Mouse (Mus musculus): ENCODE measurements around the gene Chrne.

Chrne gene

DNA sequence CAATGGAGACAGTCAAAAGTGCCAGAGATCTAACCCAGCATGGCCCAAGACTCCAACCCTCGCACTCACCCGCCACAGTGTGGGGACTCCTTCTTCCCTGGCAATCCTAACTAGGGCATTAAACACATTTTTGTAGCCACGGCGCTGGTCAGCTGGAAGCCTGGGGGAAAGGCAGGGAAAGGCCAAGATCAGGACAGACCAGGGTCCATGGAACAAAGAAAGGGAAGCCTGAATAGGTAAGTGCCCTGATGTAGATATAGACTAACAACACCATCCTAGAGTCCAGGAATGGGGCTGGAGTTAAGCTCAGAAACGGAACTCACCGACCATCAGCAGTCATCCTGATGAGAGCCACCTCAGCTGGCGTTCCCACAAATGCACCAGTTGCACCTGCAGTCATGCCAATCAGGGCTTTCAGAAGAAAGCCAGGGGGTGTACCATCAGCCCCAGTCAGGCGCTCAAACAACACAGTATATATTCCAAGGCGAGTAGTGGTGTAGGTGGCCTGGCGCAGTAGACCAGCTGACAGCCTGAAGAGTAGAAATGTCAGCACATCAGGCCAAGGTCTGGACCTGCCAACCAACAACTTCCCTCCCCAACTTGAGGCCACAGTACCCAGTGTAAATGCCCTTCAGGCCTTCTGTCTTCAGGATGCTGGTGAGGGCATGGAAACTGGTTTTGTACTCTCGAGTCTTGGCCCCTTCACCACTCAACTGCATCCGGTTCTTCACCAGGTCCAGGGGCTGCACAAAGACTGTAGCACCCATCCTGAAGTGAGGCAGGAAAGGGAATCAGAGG is 26.6 kb upstream of the Chrne start:
- DNase-seq (ENCODE audit: low read depth, low spot score) = no peak
- H3K27me3 ChIP-seq (ENCODE audit: control insufficient read depth, insufficient read depth, low read length, poor library complexity, severe bottlenecking) = no peaks in the 10 kb centered on the region
- H3K36me3 ChIP-seq (ENCODE audit: control insufficient read depth, insufficient read depth, low read length, poor library complexity, severe bottlenecking) = peaks cover 6% of the 10 kb centered on the region; the same call in 1 of the 2 replicates

DNA sequence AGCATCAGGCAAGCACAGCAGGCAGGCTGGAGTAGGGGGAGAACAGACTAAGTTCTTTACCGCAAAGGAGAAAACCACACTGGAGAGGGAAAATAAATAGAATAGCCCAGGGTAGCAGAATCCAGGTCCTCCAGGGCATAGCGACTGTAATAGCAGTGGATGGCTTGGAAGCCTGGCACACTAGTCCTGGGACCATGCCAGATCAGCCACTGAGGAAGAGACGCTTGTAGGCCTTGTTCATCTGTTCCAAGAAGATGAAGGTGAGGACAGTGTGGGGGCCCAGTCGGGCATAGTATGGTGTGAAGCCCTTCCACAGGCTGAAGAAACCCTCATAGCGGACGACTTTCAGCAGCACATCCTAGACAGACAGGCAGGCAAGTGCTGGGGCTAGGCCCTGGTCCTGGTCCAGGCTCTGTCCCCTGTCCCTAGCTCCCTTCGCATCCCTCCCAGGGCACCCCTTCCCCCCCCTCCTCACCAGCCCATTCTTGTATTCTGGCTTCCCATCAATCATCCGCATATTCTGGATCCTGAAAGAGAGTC is 25.6 kb upstream of the Chrne start:
- Histone ChIP-seq H3K27me3 (ENCODE audit: control insufficient read depth, insufficient read depth, low read length, poor library complexity, severe bottlenecking) (no peaks in the 10 kb centered on the region), H3K36me3 (ENCODE audit: control insufficient read depth, insufficient read depth, low read length, poor library complexity, severe bottlenecking) (peaks cover 6% of the 10 kb centered on the region; the same call in 1 of the 2 replicates)
- no peak for DNase-seq (ENCODE audit: low read depth, low spot score)

DNA sequence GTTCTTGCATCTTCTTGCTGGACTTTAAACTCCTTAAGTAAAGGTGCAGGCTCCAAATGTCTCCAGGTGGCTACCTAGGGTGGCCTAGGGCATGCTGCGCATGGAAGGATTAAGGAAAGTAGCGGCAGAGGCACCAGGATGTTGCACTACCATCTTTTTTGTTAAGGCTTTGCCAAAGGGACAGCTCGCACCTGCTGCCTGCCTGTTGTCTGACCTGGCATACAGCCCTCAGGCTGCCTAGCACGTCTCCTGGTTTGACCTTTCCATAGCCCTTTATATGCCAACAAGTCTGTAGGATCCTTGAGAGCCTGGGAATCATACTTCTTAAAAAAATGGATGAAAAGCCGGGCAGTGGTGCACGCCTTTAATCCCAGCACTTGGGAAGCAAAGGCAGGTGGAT is 24.0 kb upstream of the Chrne start:
- DNase-seq (ENCODE audit: low read depth, low spot score) = no peak
- H3K36me3 ChIP-seq (ENCODE audit: control insufficient read depth, insufficient read depth, low read length, poor library complexity, severe bottlenecking) = peaks cover 6% of the 10 kb centered on the region; the same call in 1 of the 2 replicates
- H3K27me3 ChIP-seq (ENCODE audit: control insufficient read depth, insufficient read depth, low read length, poor library complexity, severe bottlenecking) = no peaks in the 10 kb centered on the region

DNA sequence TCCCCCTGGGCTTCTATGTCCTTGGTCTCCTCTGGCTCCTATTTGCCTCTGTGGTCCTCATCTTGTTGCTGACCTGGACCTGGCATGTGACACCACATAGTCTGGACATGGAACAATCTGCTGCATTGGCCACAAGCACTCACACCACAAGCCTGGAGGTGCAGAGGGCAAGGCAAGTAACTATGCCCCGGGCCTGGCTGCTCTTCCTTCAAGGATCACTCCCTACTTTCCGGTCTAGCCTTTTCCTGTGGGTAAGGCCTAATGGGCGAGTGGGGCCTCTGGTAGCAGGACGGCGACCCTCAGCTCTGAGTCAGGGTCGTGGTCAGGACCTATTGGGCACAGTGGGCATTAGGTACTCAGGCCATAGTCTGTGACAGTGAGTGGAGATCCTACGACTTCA is 22.2 kb upstream of the Chrne start:
- DNase-seq (ENCODE audit: low read depth, low spot score) = no peak
- H3K36me3 ChIP-seq (ENCODE audit: control insufficient read depth, insufficient read depth, low read length, poor library complexity, severe bottlenecking) = peaks cover 6% of the 10 kb centered on the region; the same call in 1 of the 2 replicates

DNA sequence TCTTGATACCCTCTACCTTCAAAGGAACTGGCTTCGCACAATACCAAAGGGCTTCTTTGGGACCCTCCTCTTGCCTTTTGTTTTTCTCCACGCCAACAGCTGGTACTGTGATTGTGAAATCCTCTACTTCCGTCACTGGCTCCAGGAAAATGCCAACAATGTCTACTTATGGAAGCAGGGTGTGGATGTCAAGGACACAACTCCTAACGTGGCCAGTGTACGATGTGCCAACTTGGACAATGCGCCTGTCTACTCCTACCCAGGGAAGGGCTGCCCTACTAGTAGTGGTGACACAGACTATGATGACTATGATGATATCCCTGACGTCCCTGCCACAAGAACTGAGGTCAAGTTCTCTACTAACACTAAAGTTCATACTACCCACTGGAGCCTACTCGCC is 21.0 kb upstream of the Chrne start:
- peaks cover 6% of the 10 kb centered on the region; the same call in 1 of the 2 replicates for H3K36me3 ChIP-seq (ENCODE audit: control insufficient read depth, insufficient read depth, low read length, poor library complexity, severe bottlenecking)
- no peak for DNase-seq (ENCODE audit: low read depth, low spot score)
- no peaks in the 10 kb centered on the region for H3K27me3 ChIP-seq (ENCODE audit: control insufficient read depth, insufficient read depth, low read length, poor library complexity, severe bottlenecking)

More for the DNA sequence above, 22.2 kb upstream of the Chrne start:
- no peaks in the 10 kb centered on the region for H3K27me3 ChIP-seq (ENCODE audit: control insufficient read depth, insufficient read depth, low read length, poor library complexity, severe bottlenecking)

DNA sequence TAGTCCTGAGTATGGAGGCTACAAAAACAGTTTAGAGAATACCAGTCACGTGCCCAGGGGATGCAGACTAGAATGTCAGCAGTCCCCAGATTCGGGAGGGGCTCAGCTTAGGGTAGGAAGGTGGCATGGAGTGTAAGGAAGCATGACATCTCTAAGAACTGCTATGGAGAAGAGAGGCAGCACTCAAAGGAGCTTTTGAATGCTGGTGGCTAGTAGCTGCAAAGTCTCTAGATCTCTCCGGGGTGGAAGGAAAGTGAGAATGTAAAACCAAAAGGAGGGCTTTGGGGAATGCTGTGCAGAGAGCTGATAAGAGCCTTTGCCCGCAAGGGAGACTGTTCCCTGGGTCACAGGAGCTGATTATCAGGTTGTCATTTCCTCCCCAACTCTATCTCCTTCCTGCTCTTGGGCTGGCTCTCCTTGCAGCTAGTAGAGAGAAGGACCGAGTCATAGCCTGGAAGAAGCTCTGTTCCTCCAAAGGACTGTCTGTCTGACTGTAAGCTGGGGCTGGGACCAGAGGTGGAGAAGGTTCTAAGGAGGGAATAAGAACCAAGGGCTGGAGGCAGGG is 19.8 kb upstream of the Chrne start, which contains the start of gene Gp1ba:
TSS of gene Gp1ba (plus strand) at position 409 of the 565 bp plus-strand sequence.
- no peak for DNase-seq (ENCODE audit: low read depth, low spot score)
- Histone ChIP-seq H3K27me3 (ENCODE audit: control insufficient read depth, insufficient read depth, low read length, poor library complexity, severe bottlenecking) (no peaks in the 10 kb centered on the region), H3K36me3 (ENCODE audit: control insufficient read depth, insufficient read depth, low read length, poor library complexity, severe bottlenecking) (0 out of 2 replicates have a peak, but pooled peaks cover 2% of the 10 kb centered on the region)

DNA sequence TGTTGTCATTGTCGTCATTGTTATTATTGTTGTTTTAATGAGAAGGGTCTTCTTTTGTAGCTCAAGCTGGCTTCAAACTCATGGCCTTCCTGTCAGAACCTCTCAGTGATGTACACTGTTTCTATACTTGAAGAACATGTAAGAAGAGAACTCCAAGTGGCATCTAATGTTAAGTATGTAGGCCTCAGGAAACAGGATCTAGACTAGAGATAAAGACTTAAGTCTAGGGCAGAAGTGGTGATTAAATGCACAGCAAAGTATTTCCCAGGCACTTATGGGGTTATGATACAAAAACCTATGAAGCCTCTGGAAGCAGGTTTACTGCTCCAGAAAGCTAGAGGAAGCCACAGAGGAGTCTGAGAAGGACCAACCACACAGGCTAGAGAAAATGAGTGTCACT is 19.3 kb upstream of the Chrne start:
- no peaks in the 10 kb centered on the region for H3K27me3 ChIP-seq (ENCODE audit: control insufficient read depth, insufficient read depth, low read length, poor library complexity, severe bottlenecking)
- H3K36me3 ChIP-seq (ENCODE audit: control insufficient read depth, insufficient read depth, low read length, poor library complexity, severe bottlenecking) = 0 out of 2 replicates have a peak, but pooled peaks cover 2% of the 10 kb centered on the region
- DNase-seq (ENCODE audit: low read depth, low spot score) = no peak

DNA sequence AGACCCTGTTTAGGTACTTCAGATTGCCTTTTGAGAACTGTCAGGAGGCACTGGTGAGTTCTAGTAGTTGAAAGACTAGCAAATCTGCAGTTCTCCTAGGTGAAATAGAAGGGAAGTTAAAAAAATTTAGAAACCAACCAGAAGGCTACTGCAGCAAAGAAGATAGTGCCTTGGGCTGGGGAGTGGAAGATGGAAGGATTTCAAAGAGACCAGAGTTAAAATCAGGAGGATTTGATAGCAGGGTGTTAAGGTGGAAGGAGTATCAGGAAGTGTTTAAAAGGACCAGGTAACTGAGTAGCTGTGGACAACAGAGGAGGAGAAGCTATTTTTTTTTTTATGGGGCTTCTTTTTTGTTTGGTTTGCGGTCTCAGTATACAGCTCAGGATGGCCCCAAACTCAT is 18.7 kb upstream of the Chrne start:
- no peaks in the 10 kb centered on the region for H3K36me3 ChIP-seq (ENCODE audit: control insufficient read depth, insufficient read depth, low read length, poor library complexity, severe bottlenecking)
- H3K27me3 ChIP-seq (ENCODE audit: control insufficient read depth, insufficient read depth, low read length, poor library complexity, severe bottlenecking) = no peaks in the 10 kb centered on the region
- DNase-seq (ENCODE audit: low read depth, low spot score) = no peak

DNA sequence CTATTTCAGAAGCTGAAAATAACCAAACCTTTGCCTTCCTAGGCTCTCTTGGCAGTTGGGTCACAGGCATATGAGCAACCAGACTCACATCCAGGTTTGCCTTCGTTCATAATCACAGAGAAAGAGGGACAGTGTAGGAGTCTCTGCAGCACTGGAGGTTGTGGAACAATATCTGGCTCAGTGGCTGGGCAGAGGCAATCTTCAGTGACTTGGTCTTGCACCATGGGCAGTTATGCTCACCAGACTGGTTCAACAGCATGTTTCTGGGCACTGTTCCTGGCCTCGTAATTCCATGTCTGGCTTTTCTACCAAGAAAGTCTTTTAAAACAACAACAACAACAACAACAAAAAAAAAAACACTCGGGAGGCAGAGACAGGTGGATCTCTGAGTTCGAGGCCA is 16.6 kb upstream of the Chrne start:
- Histone ChIP-seq H3K36me3 (ENCODE audit: control insufficient read depth, insufficient read depth, low read length, poor library complexity, severe bottlenecking) (no peaks in the 10 kb centered on the region), H3K27me3 (ENCODE audit: control insufficient read depth, insufficient read depth, low read length, poor library complexity, severe bottlenecking) (no peaks in the 10 kb centered on the region)
- no peak for DNase-seq (ENCODE audit: low read depth, low spot score)

DNA sequence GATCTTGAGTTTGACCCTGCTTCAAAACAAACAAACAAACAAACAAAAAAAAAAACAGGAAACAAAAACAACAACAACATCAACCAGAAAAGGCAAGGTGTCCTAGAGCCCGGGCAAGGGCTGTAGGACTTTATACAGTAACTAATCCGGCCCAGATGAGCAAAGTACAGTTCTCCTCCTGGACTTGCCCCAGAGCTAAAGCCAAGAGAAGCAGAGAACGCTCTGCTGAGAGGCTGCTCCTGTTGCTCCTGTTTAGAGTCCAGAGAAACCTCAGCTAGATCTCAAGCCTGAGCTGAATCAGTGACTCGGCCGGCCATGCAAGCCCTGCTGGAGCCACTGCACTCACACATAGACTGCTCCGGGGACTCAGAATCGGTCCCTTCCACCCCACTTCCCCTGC is 11.1 kb upstream of the Chrne start:
- Histone ChIP-seq H3K27me3 (ENCODE audit: control insufficient read depth, insufficient read depth, low read length, poor library complexity, severe bottlenecking) (no peaks in the 10 kb centered on the region), H3K36me3 (ENCODE audit: control insufficient read depth, insufficient read depth, low read length, poor library complexity, severe bottlenecking) (no peaks in the 10 kb centered on the region)
- DNase-seq (ENCODE audit: low read depth, low spot score) = no peak

DNA sequence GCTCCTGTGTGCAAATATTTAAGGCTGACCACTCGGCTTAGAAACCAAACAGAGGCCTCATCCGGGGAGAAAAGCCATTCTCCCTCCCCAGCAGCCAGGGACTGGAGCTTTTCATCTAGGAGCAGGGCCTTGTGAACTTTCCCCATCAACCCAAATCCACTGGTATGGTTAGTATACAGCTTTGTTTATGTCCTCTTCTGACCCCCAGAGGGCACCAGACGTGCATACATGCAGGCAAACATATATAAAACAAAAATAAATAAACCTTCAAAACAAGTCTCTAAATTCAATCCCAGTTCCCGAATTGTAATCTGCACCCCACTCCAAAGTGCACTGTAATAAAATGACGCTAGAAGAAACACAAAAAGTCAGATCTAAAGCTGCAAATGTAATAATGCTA is 10.5 kb upstream of the Chrne start:
- no peaks in the 10 kb centered on the region for H3K36me3 ChIP-seq (ENCODE audit: control insufficient read depth, insufficient read depth, low read length, poor library complexity, severe bottlenecking)
- peak; percentile 78 for DNase-seq (ENCODE audit: low read depth, low spot score)

DNA sequence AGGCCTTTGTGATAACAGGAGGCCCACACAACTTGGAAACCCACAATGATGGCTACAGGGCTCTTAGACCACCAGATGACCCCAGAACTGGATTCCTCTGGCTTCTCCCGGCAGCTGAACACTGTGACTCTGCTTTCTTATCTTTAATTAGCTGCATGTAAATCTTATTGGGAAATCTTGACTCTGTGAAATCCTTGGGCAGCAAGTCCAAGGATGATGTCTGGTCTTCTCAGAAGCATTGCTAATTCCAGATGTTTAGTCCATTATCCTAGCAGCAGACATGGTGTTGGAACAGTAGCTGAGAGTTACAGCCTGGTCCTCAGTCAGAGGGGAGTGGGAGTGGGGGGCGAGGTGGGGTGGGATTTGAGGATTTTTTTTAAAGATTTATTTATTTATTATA is 9.4 kb upstream of the Chrne start:
- DNase-seq (ENCODE audit: low read depth, low spot score) = no peak
- no peaks in the 10 kb centered on the region for H3K36me3 ChIP-seq (ENCODE audit: control insufficient read depth, insufficient read depth, low read length, poor library complexity, severe bottlenecking)
- no peaks in the 10 kb centered on the region for H3K27me3 ChIP-seq (ENCODE audit: control insufficient read depth, insufficient read depth, low read length, poor library complexity, severe bottlenecking)

More for the DNA sequence above, 10.5 kb upstream of the Chrne start:
- no peaks in the 10 kb centered on the region for H3K27me3 ChIP-seq (ENCODE audit: control insufficient read depth, insufficient read depth, low read length, poor library complexity, severe bottlenecking)

DNA sequence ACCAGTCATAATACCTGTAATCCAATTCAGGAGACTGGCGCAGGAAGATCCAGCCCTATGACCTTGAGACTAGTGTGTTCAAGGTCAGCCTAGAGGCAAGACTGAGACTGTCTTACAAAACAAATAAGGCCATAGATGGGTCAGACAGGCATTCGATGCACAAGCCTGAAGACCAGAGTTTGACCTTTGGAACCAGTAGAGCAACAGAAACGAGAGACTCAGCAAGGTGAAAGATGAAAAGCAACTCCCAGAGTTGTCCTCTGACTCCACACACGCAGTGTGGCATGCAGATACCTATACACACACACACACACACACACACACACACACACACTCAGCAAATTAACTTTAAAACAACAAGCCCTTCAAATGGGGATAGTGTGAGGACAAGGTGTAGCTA is 7.9 kb upstream of the Chrne start:
- Histone ChIP-seq H3K36me3 (ENCODE audit: control insufficient read depth, insufficient read depth, low read length, poor library complexity, severe bottlenecking) (no peaks in the 10 kb centered on the region), H3K27me3 (ENCODE audit: control insufficient read depth, insufficient read depth, low read length, poor library complexity, severe bottlenecking) (no peaks in the 10 kb centered on the region)
- DNase-seq (ENCODE audit: low read depth, low spot score) = no peak

DNA sequence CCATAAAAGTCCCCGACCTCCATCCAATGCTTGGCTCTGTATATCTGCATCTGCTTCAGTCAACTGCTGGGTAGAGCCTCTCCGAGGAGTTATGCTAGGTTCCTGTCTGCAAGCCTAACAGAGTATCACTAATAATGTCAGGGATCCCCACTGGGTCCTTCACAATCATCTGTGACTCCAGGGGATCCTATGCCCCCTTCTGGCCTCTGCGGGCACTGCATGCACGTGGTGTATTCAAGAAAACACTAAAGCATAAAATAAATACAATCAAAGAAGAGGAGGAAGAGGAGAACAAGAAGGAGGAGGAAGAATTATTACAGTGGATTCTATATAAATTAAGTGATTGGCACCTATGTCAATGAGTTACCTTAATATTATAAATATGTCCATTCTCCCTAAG is 6.5 kb upstream of the Chrne start:
- no peaks in the 10 kb centered on the region for H3K36me3 ChIP-seq (ENCODE audit: control insufficient read depth, insufficient read depth, low read length, poor library complexity, severe bottlenecking)
- no peaks in the 10 kb centered on the region for H3K27me3 ChIP-seq (ENCODE audit: control insufficient read depth, insufficient read depth, low read length, poor library complexity, severe bottlenecking)
- DNase-seq (ENCODE audit: low read depth, low spot score) = peak; percentile 75

DNA sequence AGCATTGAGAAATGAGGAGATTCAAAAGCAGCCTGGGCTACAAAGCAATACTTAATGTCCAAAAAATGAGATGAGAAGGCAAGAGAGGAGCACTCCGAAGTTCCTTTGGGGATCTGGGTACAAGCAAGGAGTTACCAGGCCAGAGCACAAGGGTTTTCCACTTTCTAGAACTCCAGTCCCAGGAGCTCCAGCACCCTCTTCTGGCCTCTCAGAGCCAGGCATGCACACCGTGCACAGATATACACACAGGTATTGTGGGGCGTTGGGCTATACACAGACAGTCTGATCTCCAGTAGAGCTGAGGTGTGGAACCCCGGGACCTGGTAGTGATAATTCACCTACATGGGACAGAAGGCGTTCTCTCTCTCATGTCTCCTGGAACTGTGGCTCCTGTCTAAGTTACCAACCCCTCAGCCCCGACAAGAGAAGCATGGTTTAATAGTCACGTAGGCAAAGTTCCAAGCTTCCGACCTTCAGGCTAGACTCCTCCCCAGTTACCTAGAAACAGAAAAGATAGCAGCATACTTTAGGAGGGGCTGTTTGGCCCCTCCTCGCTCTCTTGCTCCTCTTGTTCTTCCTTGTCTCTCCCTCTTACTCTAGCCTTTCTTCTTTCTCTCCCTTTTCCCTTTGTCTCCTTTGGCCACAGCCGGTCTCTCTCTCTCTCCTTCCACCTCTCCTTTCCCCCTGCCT is 4.2 kb upstream of the Chrne start:
- H3K36me3 ChIP-seq (ENCODE audit: control insufficient read depth, insufficient read depth, low read length, poor library complexity, severe bottlenecking) = no peaks in the 10 kb centered on the region
- no peak for DNase-seq (ENCODE audit: low read depth, low spot score)

More for the DNA sequence above, 4.2 kb upstream of the Chrne start:
- H3K27me3 ChIP-seq (ENCODE audit: control insufficient read depth, insufficient read depth, low read length, poor library complexity, severe bottlenecking) = no peaks in the 10 kb centered on the region
